Mouse (Mus musculus): ENCODE measurements around the gene Tle4. TPM values are rescaled to one million over a fixed set of nuclear protein-coding genes. Genes with fewer than 3 reads are reported as not detected.

The Tle4 gene
- total and polyA plus RNA-seq, 3 experiments, result 5.8 to 10.3 (median 8.5) TPM

DNA sequence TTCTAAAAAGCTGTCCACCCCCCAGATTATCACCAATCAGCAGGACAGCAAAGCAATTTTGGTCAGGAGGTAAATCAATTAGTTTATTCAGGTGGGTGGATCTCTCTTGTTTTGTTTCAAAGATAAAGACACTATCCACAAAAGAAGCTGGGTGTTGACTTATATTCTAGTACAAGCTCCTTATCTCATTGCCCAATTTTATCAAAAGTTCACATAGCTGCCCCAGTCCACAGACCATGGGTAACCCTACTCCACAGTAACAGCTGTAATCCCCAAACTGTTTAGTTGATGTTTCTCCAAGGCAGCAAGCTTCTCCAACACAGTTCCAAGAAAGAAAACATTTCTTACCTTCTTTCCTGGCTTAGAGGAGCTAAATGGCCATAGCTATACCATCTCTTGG is 21.5 kb downstream of the Tle4 start:
- Histone ChIP-seq H3K27ac (no peak overlapping the region), H3K79me2 (replicated peaks; ENCODE audit: control insufficient read depth, insufficient read depth, low read length) (peaks cover 2% of the 10 kb centered on the region; the same call in 1 of the 2 replicates), H3K4me3 (no peak overlapping the region), H3K4me1 (ENCODE audit: control insufficient read depth, insufficient read depth, low read length) (peaks cover 1% of the 10 kb centered on the region; the same call in 1 of the 2 replicates), H3K36me3 (ENCODE audit: control insufficient read depth, insufficient read depth, low read length) (no peaks in the 10 kb centered on the region), H3K9ac (ENCODE audit: low read depth, low read length) (no peak overlapping the region), H3K27me3 (ENCODE audit: control insufficient read depth, insufficient read depth, low read length) (no peaks in the 10 kb centered on the region)
- intact Hi-C loops (cut with DNase I), result no loop called here
- TF ChIP-seq CTCF (IDR thresholded peaks at IDR 0.05), result no peak
- TF ChIP-seq EP300 (IDR thresholded peaks at IDR 0.05; ENCODE audit: insufficient read depth, low read depth, low read length), result no peak
- no peak for TF ChIP-seq POLR2A (IDR thresholded peaks at IDR 0.05; ENCODE audit: insufficient read depth, low read depth, low read length)
- no peak for DNase-seq

GRCm38 (mm10) chr19:14568879-14569278 is 29.0 kb downstream of the Tle4 start:
- Histone ChIP-seq H3K27me3 (ENCODE audit: control insufficient read depth, insufficient read depth, low read length) (no peaks in the 10 kb centered on the region), H3K4me3 (no peak overlapping the region), H3K36me3 (ENCODE audit: control insufficient read depth, insufficient read depth, low read length) (peaks cover 3% of the 10 kb centered on the region; the same call in 1 of the 2 replicates), H3K79me2 (replicated peaks; ENCODE audit: control insufficient read depth, insufficient read depth, low read length) (no peaks in the 10 kb centered on the region; the same call in 1 of the 2 replicates), H3K27ac (no peak overlapping the region), H3K4me1 (ENCODE audit: control insufficient read depth, insufficient read depth, low read length) (no peaks in the 10 kb centered on the region; the same call in 1 of the 2 replicates), H3K9ac (ENCODE audit: low read depth, low read length) (no peak overlapping the region)
- intact Hi-C loops (cut with DNase I), result no loop called here
- no peak for DNase-seq
- TF ChIP-seq POLR2A (IDR thresholded peaks at IDR 0.05; ENCODE audit: insufficient read depth, low read depth, low read length) (no peak), CTCF (IDR thresholded peaks at IDR 0.05) (no peak), EP300 (IDR thresholded peaks at IDR 0.05; ENCODE audit: insufficient read depth, low read depth, low read length) (no peak)

GRCm38 (mm10) chr19:14567081-14567480 is 30.8 kb downstream of the Tle4 start:
- intact Hi-C loops (cut with DNase I), result no loop called here
- H3K36me3 ChIP-seq (ENCODE audit: control insufficient read depth, insufficient read depth, low read length), result peaks cover 3% of the 10 kb centered on the region; the same call in 1 of the 2 replicates
- H3K4me3 ChIP-seq, result no peak overlapping the region
- no peaks in the 10 kb centered on the region; the same call in 1 of the 2 replicates for H3K4me1 ChIP-seq (ENCODE audit: control insufficient read depth, insufficient read depth, low read length)
- no peaks in the 10 kb centered on the region; the same call in 1 of the 2 replicates for H3K79me2 ChIP-seq (replicated peaks; ENCODE audit: control insufficient read depth, insufficient read depth, low read length)
- H3K27me3 ChIP-seq (ENCODE audit: control insufficient read depth, insufficient read depth, low read length), result no peaks in the 10 kb centered on the region
- TF ChIP-seq POLR2A (IDR thresholded peaks at IDR 0.05; ENCODE audit: insufficient read depth, low read depth, low read length) (no peak), CTCF (IDR thresholded peaks at IDR 0.05) (no peak), EP300 (IDR thresholded peaks at IDR 0.05; ENCODE audit: insufficient read depth, low read depth, low read length) (no peak)
- H3K27ac ChIP-seq, result no peak overlapping the region
- no peak for DNase-seq
- H3K9ac ChIP-seq (ENCODE audit: low read depth, low read length), result no peak overlapping the region
- 90% methylated on average over 3 of the region's 3 CpGs for WGBS

DNA sequence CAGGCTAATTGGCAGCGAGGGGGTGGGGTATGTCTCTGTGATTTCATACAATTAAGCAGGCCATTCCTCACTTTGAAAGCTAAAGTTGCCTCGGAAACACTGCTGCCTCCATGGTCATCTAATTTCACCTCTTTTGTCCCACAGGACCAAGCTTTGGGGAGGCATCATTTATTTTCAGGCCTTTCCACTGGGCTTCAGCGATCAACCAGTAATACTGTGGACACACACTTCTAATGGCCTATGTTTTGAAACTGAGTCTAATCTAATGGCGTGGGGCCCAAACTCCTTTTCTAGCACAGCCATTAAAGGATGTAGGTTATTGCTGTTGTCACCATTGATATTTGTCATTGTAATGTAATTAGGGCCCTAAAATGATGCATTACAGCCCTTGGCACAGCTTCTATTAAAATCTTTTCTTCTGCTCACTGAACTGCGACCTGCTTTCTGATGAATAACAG is 31.3 kb downstream of the Tle4 start:
- no peaks in the 10 kb centered on the region; the same call in 1 of the 2 replicates for H3K4me1 ChIP-seq (ENCODE audit: control insufficient read depth, insufficient read depth, low read length)
- H3K4me3 ChIP-seq, result no peak overlapping the region
- intact Hi-C loops (cut with DNase I), result no loop called here
- DNase-seq, result no peak
- 88% methylated on average over 5 of the region's 5 CpGs for WGBS
- no peaks in the 10 kb centered on the region for H3K27me3 ChIP-seq (ENCODE audit: control insufficient read depth, insufficient read depth, low read length)
- peaks cover 3% of the 10 kb centered on the region; the same call in 1 of the 2 replicates for H3K36me3 ChIP-seq (ENCODE audit: control insufficient read depth, insufficient read depth, low read length)
- no peak overlapping the region for H3K27ac ChIP-seq
- H3K79me2 ChIP-seq (replicated peaks; ENCODE audit: control insufficient read depth, insufficient read depth, low read length), result no peaks in the 10 kb centered on the region; the same call in 1 of the 2 replicates
- TF ChIP-seq EP300 (IDR thresholded peaks at IDR 0.05; ENCODE audit: insufficient read depth, low read depth, low read length) (no peak), CTCF (IDR thresholded peaks at IDR 0.05) (no peak), POLR2A (IDR thresholded peaks at IDR 0.05; ENCODE audit: insufficient read depth, low read depth, low read length) (no peak)
- H3K9ac ChIP-seq (ENCODE audit: low read depth, low read length), result no peak overlapping the region

DNA sequence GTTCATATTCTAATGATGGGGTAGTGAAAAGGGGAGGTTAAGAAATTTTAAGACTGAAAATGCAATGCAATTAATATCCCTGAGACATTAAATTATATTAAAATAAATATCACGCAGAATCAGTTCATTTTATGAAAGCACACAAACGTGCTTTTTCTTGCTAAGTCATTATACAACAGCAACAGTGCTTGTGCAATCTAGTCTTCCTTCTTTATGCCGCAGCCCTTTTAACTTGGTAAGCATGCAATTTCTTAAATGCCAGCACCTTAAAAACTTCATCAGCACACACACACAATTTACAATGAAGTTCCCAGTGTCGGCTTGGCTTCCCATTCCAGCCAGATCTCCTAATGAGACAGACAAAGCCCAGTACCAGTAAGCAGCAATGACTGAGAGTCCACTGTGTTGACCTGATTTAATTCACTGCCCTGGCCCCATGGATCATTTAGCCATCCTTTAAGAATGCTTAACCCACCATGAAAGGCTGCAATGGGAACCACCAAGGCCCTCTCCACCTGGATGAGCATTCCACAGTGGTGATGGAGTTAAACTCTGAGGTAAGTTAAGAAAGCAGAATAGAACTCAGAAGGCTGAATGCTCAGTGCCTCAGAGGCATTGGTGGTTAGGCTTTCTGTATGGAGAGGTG is 32.3 kb downstream of the Tle4 start:
- Histone ChIP-seq H3K27ac (no peak overlapping the region), H3K4me1 (ENCODE audit: control insufficient read depth, insufficient read depth, low read length) (no peaks in the 10 kb centered on the region; the same call in 1 of the 2 replicates), H3K4me3 (no peak overlapping the region), H3K9ac (ENCODE audit: low read depth, low read length) (no peak overlapping the region), H3K36me3 (ENCODE audit: control insufficient read depth, insufficient read depth, low read length) (peaks cover 3% of the 10 kb centered on the region; the same call in 1 of the 2 replicates), H3K79me2 (replicated peaks; ENCODE audit: control insufficient read depth, insufficient read depth, low read length) (no peaks in the 10 kb centered on the region; the same call in 1 of the 2 replicates), H3K27me3 (ENCODE audit: control insufficient read depth, insufficient read depth, low read length) (no peaks in the 10 kb centered on the region)
- TF ChIP-seq CTCF (IDR thresholded peaks at IDR 0.05), result no peak
- TF ChIP-seq POLR2A (IDR thresholded peaks at IDR 0.05; ENCODE audit: insufficient read depth, low read depth, low read length), result no peak
- no peak for TF ChIP-seq EP300 (IDR thresholded peaks at IDR 0.05; ENCODE audit: insufficient read depth, low read depth, low read length)
- no peak for DNase-seq
- intact Hi-C loops (cut with DNase I), result no loop called here
- 97% methylated on average over 4 of the region's 4 CpGs for WGBS

DNA sequence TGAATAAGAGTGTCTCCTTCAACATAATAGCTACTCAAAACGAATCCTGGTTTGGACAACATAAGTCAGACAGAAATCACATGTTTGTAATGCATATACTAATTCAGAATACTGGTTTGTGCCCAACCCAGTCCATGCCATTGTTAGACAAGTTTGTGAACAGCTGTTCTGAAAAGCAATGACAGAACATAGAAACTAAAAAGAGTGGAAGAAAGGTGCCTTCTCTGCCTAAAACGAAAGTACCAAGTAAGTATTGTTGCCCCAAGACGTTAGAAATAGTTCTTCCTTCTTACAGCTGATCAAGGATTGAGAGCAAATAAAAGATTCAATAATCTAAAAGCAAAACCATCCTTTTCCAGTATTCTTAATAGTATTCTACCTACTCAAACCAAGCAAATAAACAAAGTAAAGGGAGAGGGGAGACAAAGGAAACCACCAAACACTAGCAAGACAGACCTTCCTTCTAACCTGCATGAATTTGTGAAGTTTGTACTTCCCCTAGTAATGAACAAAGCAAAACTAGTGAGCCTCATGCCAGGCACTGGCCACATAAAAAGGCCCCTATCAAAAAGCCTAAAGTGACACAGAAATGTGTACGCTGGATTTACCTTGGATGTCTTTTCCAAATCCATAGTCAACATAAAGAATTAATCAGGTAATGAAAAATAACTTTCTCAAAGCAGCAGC is 34.4 kb downstream of the Tle4 start:
- DNase-seq, result no peak
- H3K4me3 ChIP-seq, result no peak overlapping the region
- intact Hi-C loops (cut with DNase I), result no loop called here
- H3K79me2 ChIP-seq (replicated peaks; ENCODE audit: control insufficient read depth, insufficient read depth, low read length), result no peaks in the 10 kb centered on the region; the same call in 1 of the 2 replicates
- no peak overlapping the region for H3K9ac ChIP-seq (ENCODE audit: low read depth, low read length)
- no peaks in the 10 kb centered on the region; the same call in 1 of the 2 replicates for H3K4me1 ChIP-seq (ENCODE audit: control insufficient read depth, insufficient read depth, low read length)
- TF ChIP-seq EP300 (IDR thresholded peaks at IDR 0.05; ENCODE audit: insufficient read depth, low read depth, low read length), result no peak
- TF ChIP-seq CTCF (IDR thresholded peaks at IDR 0.05), result no peak
- TF ChIP-seq POLR2A (IDR thresholded peaks at IDR 0.05; ENCODE audit: insufficient read depth, low read depth, low read length), result no peak
- H3K27me3 ChIP-seq (ENCODE audit: control insufficient read depth, insufficient read depth, low read length), result no peaks in the 10 kb centered on the region
- H3K36me3 ChIP-seq (ENCODE audit: control insufficient read depth, insufficient read depth, low read length), result no peaks in the 10 kb centered on the region
- no peak overlapping the region for H3K27ac ChIP-seq
- 86% methylated on average over 4 of the region's 4 CpGs for WGBS

Data from heart, adult 2 months (tissue).